Mouse (Mus musculus) small intestine, adult 2 months (tissue): ENCODE measurements around the gene Prss40.

Experiments
- CTCF ChIP-seq: fragments of 200-500 bp; IDR thresholded peaks from 2 replicates; pipeline ENCODE4 v1.5.1; 2012; ENCODE audit warnings: low read depth, mild to moderate bottlenecking, control low read depth, inconsistent platforms, low read length, moderate library complexity, mixed read lengths; ENCODE audit not compliant: insufficient replicate concordance, insufficient read length; ENCODE audit errors: extremely low read depth
- POLR2A ChIP-seq: fragments of 200-500 bp; IDR thresholded peaks from 2 replicates; pipeline ENCODE4 v1.6.1; 2012; ENCODE audit warnings: low read depth, mild to moderate bottlenecking, control low read depth, inconsistent platforms, low read length, moderate library complexity

DNA sequence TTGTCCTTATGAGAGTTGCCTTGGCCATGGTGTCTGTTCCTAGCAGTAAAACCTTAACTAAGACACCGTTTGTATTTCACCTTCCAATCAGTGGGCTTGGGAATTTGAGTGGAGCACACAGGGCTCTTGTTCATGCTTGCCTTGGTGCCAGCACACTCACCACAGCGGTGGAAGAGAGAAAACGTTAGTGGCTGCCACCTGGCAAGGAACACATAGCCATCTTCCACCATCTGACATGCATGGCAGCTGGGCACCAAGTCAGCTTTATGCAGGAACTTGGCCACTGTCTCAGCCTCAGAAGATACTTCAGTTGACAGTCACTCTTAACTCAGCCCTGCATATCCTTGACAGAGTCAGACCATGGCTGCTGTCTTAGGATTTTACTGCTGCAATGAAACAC, 37.1 kb downstream of the Prss40 start:
- TF ChIP-seq POLR2A, result no peak
- no peak for TF ChIP-seq CTCF
